Mouse (Mus musculus): ENCODE results near the gene Rhoa.
A peak's percentile ranks its signal among the peaks of the same experiment; 100 is the strongest.
"Not testable (repeated sequence)": the region's sequence is repeated elsewhere in the genome, so short reads cannot be mapped to it uniquely, and the experiment has no call there.

Gene Rhoa

GRCm38 (mm10) chr9:108287526-108288238 is 18.2 kb upstream of the Rhoa start:
- DNase-seq (ENCODE audit: low spot score in 2 of 2) = not testable (repeated sequence)

GRCm38 (mm10) chr9:108289347-108289746 is 16.6 kb upstream of the Rhoa start:
- DNase-seq (ENCODE audit: low spot score in 2 of 2) = no peak

GRCm38 (mm10) chr9:108290016-108290750 is 15.7 kb upstream of the Rhoa start, which contains the start of gene Nicn1:
TSS of gene Nicn1 (plus strand) at chr9:108290429.
- DNase-seq (ENCODE audit: low spot score in 2 of 2) = peak; percentile 89 to 98

- DNase-seq (ENCODE audit: low spot score in 2 of 2) = peak in 1 of 2 experiments; percentile 21
Observed at GRCm38 (mm10) chr9:108290773-108291172, 15.2 kb upstream of the Rhoa start.

- DNase-seq (ENCODE audit: low spot score in 2 of 2) = peak; percentile 6 to 45
Observed at GRCm38 (mm10) chr9:108296453-108297355, 9.2 kb upstream of the Rhoa start, which contains the start of gene Amt. TSS of gene Amt (plus strand) at chr9:108296853.

GRCm38 (mm10) chr9:108301853-108302252 is 4.1 kb upstream of the Rhoa start:
- no peak for DNase-seq (ENCODE audit: low spot score in 2 of 2)

GRCm38 (mm10) chr9:108304716-108305115 is 1.2 kb upstream of the Rhoa start:
- DNase-seq (ENCODE audit: low spot score in 2 of 2) = no peak

- DNase-seq (ENCODE audit: low spot score in 2 of 2) = no peak
Observed at GRCm38 (mm10) chr9:108305170-108305569, 759 bp upstream of the Rhoa start.

GRCm38 (mm10) chr9:108306571-108306980 is 647 bp downstream of the Rhoa start:
- DNase-seq (ENCODE audit: low spot score in 2 of 2) = no peak

GRCm38 (mm10) chr9:108307021-108307807 is 1.3 kb downstream of the Rhoa start:
- no peak for DNase-seq (ENCODE audit: low spot score in 2 of 2)

- DNase-seq (ENCODE audit: low spot score in 2 of 2) = no peak
Observed at GRCm38 (mm10) chr9:108308141-108308540, 2.2 kb downstream of the Rhoa start.

- DNase-seq (ENCODE audit: low spot score in 2 of 2) = no peak
Observed at GRCm38 (mm10) chr9:108317572-108317971, 11.6 kb downstream of the Rhoa start.

GRCm38 (mm10) chr9:108318462-108318861 is 12.5 kb downstream of the Rhoa start:
- no peak for DNase-seq (ENCODE audit: low spot score in 2 of 2)

GRCm38 (mm10) chr9:108322054-108322453 is 16.1 kb downstream of the Rhoa start:
- not testable (repeated sequence) for DNase-seq (ENCODE audit: low spot score in 2 of 2)

GRCm38 (mm10) chr9:108324784-108325183 is 18.9 kb downstream of the Rhoa start:
- no peak for DNase-seq (ENCODE audit: low spot score in 2 of 2)

- DNase-seq (ENCODE audit: low spot score in 2 of 2) = no peak
Observed at GRCm38 (mm10) chr9:108325811-108326210, 19.9 kb downstream of the Rhoa start.

- DNase-seq (ENCODE audit: low spot score in 2 of 2) = no peak
Observed at GRCm38 (mm10) chr9:108337848-108338550, 32.1 kb downstream of the Rhoa start.

GRCm38 (mm10) chr9:108338551-108338885 is 32.6 kb downstream of the Rhoa start:
- DNase-seq (ENCODE audit: low spot score in 2 of 2) = no peak

- peak; percentile 80 to 87 for DNase-seq (ENCODE audit: low spot score in 2 of 2)
Observed at GRCm38 (mm10) chr9:108338886-108339781, 33.2 kb downstream of the Rhoa start, which contains the start of gene Gpx1. TSS of gene Gpx1 (plus strand) at chr9:108338903.

Measured in frontal cortex, postnatal 36 days (tissue).